Mouse (Mus musculus) adrenal gland, adult 2 months (tissue): Measurements from ENCODE around the gene Ghitm. TPM values are rescaled to one million over a fixed set of nuclear protein-coding genes. Genes with fewer than 3 reads are reported as not detected.

Experiments
- DNase-seq: peaks from one replicate; pipeline ENCODE4 v3.0.0; 2021
- polyA plus RNA-seq: library from polyadenylated mRNA; depleted of rRNA; stranded (reverse); fragments of >200 nt; gene quantifications from 2 replicates; pipeline ENCODE4 v1.2.3, GENCODE M21; 2012; rRNA removed
- total RNA-seq, 2 experiments: library from RNA; stranded (reverse); gene quantifications; 2 replicates each; pipeline ENCODE4 v1.2.3; 2021

Gene Ghitm
- total and polyA plus RNA-seq, 3 experiments = 189 to 904 (median 752) TPM

DNA sequence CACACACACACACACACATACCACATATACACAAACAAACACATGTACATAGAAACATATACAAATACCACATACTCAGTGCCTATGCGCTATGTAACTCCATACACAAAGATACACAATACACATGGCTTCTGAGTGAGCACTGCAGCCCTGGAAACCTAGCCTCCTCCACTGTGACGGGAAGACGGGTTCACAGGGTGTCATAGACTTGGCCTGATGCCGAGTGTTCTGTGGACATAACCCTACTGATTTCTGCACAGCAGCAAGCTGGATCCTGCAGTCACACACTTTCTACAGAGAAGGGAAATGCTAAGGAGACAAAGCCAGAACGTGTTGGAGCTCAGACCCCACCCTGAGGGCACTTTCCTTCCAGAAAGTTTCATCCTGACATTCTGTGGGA lies 30.3 kb downstream of the Ghitm start:
- peak; percentile 18 for DNase-seq

DNA sequence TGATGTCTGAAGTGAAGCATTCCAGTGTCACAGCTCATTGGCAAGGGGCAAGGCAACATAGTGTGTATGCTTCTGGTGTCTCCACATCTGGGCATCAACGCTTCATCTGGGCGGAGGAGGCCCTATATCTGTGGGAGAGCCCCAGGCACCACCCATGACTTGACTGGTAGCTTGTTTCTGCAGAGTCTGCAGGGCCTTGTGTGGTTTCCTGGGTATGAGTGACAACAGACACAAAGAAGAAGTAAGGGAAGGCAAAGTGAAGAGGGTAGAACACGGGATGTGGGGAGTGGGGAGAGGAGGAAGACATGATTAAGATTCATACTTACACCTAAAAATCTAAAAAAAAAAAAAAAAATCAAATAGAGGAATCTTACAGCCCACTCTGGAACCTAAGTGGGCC lies 32.6 kb downstream of the Ghitm start:
- no peak for DNase-seq

DNA sequence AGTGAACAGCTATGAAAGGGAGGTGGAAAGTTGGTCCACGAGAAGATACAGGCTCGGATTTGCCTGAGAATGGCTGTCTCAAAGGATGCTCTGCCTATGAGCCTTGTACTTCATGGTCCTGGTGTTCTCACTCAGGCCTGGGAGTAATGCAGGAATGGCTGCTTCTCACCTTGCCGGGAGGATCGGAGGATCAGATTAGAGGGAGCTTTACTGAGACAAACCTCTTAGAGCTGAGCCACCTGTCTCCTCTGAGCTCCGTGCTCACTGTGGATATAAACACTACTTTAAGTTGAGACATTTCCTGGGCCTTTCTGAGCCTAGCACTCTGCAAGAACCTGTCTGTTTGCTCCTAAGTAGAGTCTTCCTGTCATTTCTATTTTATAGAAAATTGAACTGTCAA lies 33.5 kb downstream of the Ghitm start:
- no peak for DNase-seq

DNA sequence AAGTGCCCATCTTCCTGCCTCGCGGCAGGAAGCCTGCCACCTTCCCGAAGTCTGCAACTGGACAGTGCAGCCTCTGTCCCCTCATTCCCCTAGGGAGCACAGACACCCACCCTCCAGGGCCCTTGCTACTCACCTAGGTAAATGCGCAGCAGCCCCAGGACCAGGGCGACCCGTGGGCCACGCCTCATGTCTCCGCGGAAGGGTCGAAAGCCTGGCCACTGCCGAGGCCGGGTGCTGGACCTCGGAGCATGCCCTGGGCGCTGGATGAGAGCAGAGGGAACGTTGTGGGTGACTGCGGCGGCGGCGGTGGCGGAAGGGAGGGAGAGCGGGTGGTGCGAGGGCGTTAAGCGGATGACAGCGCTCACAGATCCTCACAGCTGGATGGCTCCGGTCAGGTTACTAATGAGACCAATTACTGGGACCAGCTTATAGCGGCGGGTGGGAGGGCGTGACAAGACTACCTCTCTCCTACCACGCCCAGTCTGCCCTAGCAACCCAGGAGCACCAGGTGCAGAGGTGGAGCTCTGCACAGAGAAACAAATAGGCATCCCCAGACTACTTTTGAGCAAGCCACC lies 37.0 kb downstream of the Ghitm start, which contains the start of gene Cdhr1:
TSS of gene Cdhr1 (minus strand) at position 392 of the 575 bp plus-strand sequence.
- peak; percentile 19 for DNase-seq

DNA sequence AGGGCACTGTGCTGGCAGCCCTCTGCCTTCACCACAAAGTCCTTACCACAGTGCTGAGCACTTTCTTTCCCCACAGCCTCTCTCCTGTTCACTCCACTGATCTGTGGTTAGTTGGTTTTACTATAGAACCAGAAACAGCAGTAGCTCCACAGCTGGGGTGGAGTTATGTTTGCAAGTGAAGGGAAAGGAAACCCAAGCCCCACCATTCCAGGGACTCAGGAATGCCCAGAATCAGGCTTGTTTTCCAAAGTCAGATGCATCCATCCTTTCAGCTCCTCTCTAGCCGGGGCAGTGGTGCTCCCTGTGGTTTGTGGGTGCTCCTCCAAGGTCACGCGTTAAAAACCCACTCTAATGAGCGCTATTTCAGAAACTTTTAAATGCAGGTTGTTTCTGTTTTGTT lies 39.5 kb downstream of the Ghitm start:
- no peak for DNase-seq

DNA sequence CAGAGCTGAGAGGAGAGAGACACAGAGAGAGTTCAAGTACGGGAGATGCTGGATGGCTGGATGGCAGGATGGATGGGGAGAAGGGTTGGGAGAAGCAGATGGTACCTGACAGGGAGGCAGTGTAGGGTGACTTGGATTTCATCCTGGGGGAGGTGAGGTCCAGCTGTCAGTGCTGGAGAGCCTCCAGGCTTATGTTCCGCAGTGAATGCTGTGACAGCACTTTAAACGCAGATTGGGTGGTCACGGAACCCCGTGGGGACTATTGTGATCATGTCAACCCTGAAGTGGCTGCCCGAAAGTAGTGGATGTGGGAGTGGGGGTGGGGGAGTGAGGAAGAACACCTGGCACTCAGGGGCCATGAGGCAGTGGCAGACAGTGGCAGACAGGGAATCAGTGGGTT lies 40.6 kb downstream of the Ghitm start:
- no peak for DNase-seq

DNA sequence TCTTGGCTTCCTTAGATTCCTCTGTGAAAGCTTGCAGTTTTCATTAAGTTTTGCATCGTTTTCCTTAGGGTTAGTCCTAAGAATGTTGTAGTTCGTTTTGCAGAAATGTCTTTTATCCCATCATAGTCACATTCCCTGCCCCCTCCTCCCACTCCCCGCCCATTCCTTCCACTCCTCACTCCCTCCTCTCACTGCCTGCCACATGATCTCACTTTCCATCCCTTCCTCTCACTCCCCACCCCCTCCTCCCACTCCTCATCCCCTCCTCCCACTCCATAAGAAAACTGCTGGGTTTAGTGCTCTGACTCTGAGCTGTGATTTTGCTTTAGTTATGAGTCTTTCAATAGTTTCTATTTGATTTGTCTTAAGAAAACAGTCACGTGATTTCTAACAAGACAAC lies 51.3 kb downstream of the Ghitm start:
- no peak for DNase-seq

DNA sequence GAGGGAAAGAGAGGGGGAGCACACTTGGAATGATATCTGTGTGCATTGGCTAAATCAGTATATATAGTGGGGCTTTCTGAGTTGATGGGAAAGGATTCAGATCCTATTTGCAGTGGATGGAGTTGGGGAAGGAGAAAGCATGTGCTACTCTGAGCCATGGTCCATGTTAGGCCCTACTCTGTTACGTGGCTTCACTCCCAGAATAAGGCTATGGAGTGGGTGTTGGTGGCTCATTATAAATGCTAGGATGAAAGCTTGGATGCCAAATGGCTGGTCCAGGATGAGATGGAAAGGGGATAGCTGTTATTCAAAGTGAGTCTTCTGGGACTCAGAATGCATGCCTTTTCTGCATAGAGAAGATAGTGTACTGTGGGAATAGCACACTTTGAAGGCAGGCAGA lies 54.3 kb downstream of the Ghitm start:
- DNase-seq = no peak

Other genes starting within 250 kb of the Ghitm start
- 10 to 100 TPM; 37.0 to 37.4 TPM for gene Ccser2, start 166.5 kb downstream of the Ghitm start, total RNA-seq
- 6.8 and 7.3 TPM in 2 replicates for gene Ccser2, start 166.5 kb downstream of the Ghitm start, polyA plus RNA-seq
- not detected for gene Rgr, start 86.3 kb downstream of the Ghitm start, total RNA-seq
- not detected in 2 replicates for gene Rgr, start 86.3 kb downstream of the Ghitm start, polyA plus RNA-seq
- not detected for gene Lrit1, start 80.4 kb downstream of the Ghitm start, total RNA-seq
- not detected in 2 replicates for gene Lrit1, start 80.4 kb downstream of the Ghitm start, polyA plus RNA-seq
- gene Lrit2, start 67.3 kb downstream of the Ghitm start, total RNA-seq = not detected
- gene Lrit2, start 67.3 kb downstream of the Ghitm start, polyA plus RNA-seq = not detected in 2 replicates
- gene Cdhr1, start 36.9 kb downstream of the Ghitm start, total RNA-seq = not detected
- gene Cdhr1, start 36.9 kb downstream of the Ghitm start, polyA plus RNA-seq = 0.08 TPM in 1 of 2 replicates, not detected in the other
- gene 2610528A11Rik, start 21.2 kb downstream of the Ghitm start, total RNA-seq = 1 to 10 TPM in 1 of 2 experiments, under 1 TPM in 1; 0.55 to 1.9 TPM
- 0.16 and 0.22 TPM in 2 replicates for gene 2610528A11Rik, start 21.2 kb downstream of the Ghitm start, polyA plus RNA-seq